Mouse (Mus musculus) spleen, adult 12 weeks (tissue): Measurements from ENCODE around the gene Syt1.

ENCODE experiments used
- DNase-seq: peaks from one replicate; pipeline ENCODE4 v3.0.0; 2022; ENCODE audit warnings: low spot score

Syt1 gene

GRCm38 (mm10) chr10:108514671-108515070, 496.1 kb downstream of the Syt1 start:
- no peak for DNase-seq

GRCm38 (mm10) chr10:108509579-108509978, 501.2 kb downstream of the Syt1 start:
- DNase-seq, result no peak

- no peak for DNase-seq
Measured at GRCm38 (mm10) chr10:108506917-108507316, 503.9 kb downstream of the Syt1 start.

GRCm38 (mm10) chr10:108504925-108505324, 505.9 kb downstream of the Syt1 start:
- DNase-seq, result no peak

- DNase-seq, result no peak
Measured at GRCm38 (mm10) chr10:108504128-108504870, 506.5 kb downstream of the Syt1 start.

- no peak for DNase-seq
Measured at GRCm38 (mm10) chr10:108490231-108490630, 520.6 kb downstream of the Syt1 start.

GRCm38 (mm10) chr10:108483991-108484390, 526.8 kb downstream of the Syt1 start:
- no peak for DNase-seq

GRCm38 (mm10) chr10:108480146-108480850, 530.5 kb downstream of the Syt1 start:
- no peak for DNase-seq

- no peak for DNase-seq
Measured at GRCm38 (mm10) chr10:108470319-108470955, 540.3 kb downstream of the Syt1 start.

GRCm38 (mm10) chr10:108466539-108466938, 544.2 kb downstream of the Syt1 start:
- no peak for DNase-seq

GRCm38 (mm10) chr10:108461862-108462261, 548.9 kb downstream of the Syt1 start:
- no peak for DNase-seq

GRCm38 (mm10) chr10:108457054-108457453, 553.7 kb downstream of the Syt1 start:
- no peak for DNase-seq

GRCm38 (mm10) chr10:108455883-108456282, 554.9 kb downstream of the Syt1 start:
- no peak for DNase-seq

- DNase-seq, result no peak
Measured at GRCm38 (mm10) chr10:108455204-108455603, 555.6 kb downstream of the Syt1 start.

GRCm38 (mm10) chr10:108454691-108455117, 556.1 kb downstream of the Syt1 start:
- no peak for DNase-seq

GRCm38 (mm10) chr10:108453561-108453960, 557.2 kb downstream of the Syt1 start:
- DNase-seq, result no peak

GRCm38 (mm10) chr10:108452421-108452820, 558.4 kb downstream of the Syt1 start:
- DNase-seq, result no peak

GRCm38 (mm10) chr10:108451516-108451915, 559.3 kb downstream of the Syt1 start:
- DNase-seq, result no peak

GRCm38 (mm10) chr10:108450401-108450800, 560.4 kb downstream of the Syt1 start:
- DNase-seq, result no peak

- DNase-seq, result no peak
Measured at GRCm38 (mm10) chr10:108448421-108448820, 562.4 kb downstream of the Syt1 start.
